Mouse (Mus musculus): ENCODE data around the gene Hira. TPM values are rescaled to one million over a fixed set of nuclear protein-coding genes. Genes with fewer than 3 reads are reported as not detected.
"Not testable (repeated sequence)": the region's sequence is repeated elsewhere in the genome, so short reads cannot be mapped to it uniquely, and the experiment has no call there.

Gene Hira
- total RNA-seq (2021): 10 to 100 TPM; 20.0 to 24.9 TPM

DNA sequence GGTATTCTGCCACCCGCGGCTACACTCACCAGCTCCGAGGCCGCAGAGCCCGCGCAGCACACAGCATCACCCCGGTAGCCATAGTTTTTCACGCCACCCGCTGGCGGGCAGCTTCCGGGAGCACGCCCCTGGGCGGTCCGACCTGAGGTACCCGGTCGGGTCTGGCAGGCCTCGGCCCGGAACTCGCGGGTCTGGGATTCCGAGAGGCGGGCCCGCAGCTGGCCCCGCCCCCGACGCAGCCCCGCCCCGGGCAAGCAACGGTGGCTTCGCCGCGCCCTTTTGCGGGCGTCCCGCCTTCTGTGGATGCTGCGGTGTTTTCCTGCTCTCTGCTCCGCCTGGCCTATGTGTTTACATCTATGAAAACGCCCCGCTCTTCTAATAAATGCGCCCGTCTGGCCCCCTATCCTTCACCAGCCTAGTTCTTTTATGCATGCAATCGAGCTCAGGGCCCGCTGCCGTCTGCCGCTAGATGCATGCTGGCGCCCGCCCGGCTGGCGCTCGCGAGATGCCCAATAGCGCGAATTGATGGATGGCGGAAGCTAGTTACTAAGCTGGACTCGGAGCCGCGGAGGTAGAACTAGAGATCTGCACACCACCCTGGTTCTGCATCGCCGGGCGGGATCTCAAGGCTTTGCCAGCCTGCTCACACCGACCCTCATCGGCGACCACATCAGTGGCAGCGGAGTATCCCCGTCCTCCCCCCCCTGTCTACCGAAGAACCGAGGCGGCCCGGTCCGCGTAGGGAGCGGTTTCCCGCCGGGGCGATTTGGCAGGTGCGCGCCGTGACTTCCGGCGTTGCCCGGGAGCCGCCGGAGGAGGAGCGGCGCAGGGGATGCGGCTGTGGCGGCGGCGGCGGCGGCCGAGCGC is at the start of gene Hira, which contains the start of gene Mrpl40:
Gene Hira, plus strand, starts transcription at position 596 of the 867 bp plus-strand sequence.
Gene Mrpl40, minus strand, starts transcription at position 421 of the 867 bp plus-strand sequence.
- intact Hi-C loops (cut with DNase I): loop anchor here (10.0 kb wide), 1 partner anchor 532 kb away; the partner anchor contains the start of genes Arvcf and Tango2
- DNase-seq: peak; percentile 92 to 95

DNA sequence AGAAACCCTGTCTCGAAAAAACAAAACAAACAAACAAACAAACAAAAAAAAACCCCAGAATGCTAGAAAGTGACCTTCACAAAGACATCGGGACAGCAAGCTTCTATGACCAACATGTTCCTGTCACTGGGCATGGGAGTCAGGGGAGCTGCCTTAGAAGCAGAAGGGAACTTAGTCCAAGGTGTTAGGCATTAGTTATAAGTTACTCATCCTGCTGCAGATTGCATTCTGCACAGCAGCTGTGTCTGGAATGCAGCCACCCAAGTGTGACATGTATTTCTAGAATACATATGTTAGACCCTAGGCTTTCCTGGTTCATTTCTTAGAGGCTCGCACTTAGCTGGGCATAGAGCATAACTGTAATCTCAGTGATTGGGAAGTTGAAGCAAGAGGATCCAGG is 48.2 kb upstream of the Hira start:
- intact Hi-C loops (cut with DNase I): no loop called here
- DNase-seq: no peak

DNA sequence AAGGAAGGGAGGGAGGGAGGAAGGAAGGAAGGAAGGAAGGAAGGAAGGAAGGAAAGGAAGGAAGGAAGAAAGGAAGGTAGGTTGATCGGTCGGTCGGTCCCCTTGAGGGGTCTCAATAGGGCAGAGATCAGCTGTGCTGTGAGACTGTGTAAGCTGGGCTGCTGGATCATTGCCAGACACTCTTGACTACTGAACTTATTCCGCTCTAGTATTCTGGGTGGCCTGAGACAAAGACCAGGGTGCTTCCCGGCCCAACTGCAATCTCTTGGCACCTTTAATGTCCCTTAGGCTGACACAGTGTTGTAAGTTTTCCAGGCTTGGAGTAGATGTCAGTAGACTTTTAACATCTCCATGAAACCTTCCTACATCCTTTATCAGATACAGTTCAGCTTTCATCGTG is 47.7 kb upstream of the Hira start:
- intact Hi-C loops (cut with DNase I): no loop called here

DNA sequence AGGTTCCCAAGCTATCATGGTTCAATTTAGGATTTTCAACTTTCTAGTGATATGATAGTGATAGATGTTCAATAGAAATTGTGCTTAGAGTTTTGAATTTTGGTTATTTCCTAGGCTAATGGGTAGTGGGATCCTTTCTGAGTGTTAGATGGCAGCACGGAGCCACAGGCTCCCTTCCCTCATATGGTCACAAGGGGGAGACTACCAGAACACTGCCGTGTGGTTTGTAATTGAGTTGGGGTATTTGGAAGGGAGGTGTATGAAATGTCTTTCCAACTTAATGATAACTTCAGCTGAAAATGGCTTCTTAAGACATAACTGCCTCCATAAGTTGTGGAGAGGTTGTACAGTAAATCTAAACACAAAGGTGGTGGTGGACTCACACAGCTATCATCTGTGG is 43.4 kb upstream of the Hira start:
- intact Hi-C loops (cut with DNase I): no loop called here
- DNase-seq: no peak

More for the DNA sequence above, 47.7 kb upstream of the Hira start:
- DNase-seq: no peak

DNA sequence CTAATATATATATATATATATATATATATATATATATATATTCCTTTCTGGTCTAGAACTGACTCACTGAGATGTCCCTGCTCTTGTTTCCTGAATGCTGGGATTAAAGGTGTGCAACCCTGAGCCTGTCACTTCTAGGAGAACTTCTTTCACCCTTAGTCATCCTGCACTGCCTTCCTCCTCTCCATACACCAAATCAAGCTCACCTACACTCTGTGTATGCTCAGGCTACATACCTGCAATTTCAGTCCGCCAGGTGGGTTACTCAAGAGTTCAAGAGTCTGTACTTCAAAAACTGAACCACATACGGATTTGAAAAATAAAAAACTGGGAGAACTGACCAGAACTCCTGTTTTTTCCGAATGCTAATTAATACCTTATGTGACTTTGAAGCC is 40.8 kb upstream of the Hira start:
- DNase-seq: no peak
- intact Hi-C loops (cut with DNase I): loop anchor here (2.0 kb wide), 1 partner anchor 43 kb away; no protein-coding TSS in a partner anchor

DNA sequence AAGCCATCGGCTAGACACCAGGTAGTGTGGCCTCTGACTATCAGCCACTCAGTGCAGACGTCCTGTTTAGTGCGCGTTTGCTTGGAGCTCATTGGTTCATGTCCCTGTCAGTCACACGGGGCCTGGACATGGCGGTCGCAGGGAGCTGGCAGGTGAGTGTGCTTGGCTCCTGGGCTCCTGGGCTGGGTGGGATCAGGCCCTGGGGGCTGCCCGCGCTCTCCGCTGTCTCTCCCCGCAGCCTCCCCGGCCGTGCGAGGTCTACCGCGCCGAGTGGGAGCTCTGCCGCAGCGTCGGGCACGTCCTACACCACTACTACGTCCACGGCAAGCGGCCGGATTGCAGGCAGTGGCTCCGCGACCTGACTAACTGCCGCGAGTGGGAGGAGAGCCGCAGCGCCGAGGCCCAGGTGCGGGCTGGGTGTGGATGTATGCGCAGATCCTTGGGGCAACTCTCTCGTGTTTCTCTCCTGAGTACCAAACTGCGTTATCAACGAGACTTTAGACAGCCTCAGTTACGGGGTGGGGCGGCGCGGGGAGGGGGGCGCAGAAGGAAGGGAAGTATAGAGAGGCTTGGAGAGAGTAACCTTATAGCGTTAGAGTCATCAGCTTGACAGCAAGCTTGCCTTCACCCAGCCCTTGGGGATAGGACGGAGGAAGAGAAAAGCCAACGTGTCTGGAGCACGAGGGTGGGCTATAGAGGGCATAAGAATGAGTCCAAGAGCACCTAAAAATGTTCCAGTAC is 40.2 kb upstream of the Hira start, which contains the start of the genes 2510002D24Rik and Gm28539:
Gene 2510002D24Rik, plus strand, starts transcription at position 111 of the 741 bp plus-strand sequence.
Gene Gm28539, plus strand, starts transcription at position 117 of the 741 bp plus-strand sequence.
- intact Hi-C loops (cut with DNase I): loop anchor here (2.0 kb wide), 1 partner anchor 42 kb away; no protein-coding TSS in a partner anchor
- peak; percentile 92 to 95 for DNase-seq

DNA sequence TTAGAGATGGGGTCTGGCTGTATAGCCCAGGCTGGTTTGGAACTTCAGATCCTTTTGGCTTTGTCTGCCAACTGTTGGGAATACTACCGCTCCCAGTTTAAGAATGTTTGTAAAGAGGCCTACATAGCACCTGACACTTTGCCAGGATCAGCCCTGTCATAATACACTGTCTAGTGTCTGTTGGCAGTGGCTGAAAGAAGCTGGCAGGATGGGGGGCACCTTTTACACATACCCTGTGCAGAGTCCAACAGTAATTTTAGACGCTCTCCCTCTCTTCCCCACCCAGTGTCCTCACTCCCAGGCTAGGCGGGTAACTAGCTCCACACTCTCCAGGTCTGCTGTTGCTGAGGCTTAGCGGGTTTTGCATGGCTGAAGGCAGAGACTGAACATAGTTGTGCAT is 38.5 kb upstream of the Hira start:
- intact Hi-C loops (cut with DNase I): no loop called here
- DNase-seq: peak in 1 of 2 experiments; percentile 8

DNA sequence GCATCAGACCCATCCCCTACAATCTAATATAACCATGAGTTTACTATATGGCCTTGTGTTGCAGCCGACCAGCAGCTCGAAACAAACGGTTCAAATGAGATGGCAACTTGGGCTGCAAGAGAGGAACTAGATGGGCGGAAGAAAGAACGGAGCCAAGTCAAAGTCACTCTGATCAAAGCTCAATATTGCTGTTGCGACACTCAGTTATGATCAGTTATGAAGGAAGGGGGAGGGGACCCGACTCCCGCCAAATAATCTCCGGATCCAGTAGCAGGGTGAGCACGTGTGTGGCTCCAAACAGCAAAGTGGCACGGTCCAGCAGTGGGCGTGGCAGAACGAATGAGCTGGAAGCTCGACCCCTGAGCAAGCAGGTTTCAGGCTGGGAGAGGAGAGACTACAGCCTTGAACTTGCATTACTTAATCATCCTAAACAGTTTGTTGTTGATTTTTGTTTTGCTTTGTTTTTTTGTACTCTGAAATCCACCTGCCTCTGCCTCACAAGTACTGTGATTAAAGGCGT is 30.5 kb upstream of the Hira start:
- intact Hi-C loops (cut with DNase I): no loop called here
- no peak for DNase-seq

DNA sequence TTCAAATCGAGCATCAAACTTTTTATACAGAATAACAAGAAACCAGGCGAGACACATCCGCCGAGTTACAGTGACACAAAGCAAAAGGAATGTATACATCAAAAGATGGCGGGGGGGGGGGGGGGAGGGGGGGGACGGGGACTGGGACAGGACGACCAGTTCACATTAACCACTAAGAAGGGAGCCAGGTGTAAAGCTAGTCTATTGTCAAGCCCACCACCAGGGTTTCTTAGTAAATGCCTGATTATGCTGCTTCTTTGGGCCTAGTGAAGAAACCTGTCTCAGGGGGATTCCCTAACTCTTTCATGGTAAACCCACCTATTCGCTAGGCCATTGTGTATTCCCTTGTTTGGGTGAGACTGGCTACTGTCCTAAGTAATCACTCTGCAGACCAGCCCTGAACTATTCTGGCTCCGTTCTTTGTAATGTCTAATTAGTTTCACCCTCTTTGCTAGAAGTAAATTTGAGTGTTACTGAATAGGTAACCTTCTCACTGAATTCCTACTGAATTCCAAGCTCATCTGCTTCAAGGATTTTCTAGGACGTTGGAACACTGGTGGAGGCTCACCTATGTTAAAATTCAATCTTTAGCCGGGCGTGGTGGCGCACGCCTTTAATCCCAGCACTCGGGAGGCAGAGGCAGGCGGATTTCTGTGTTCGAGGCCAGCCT is 27.2 kb upstream of the Hira start:
- DNase-seq: not testable (repeated sequence)

DNA sequence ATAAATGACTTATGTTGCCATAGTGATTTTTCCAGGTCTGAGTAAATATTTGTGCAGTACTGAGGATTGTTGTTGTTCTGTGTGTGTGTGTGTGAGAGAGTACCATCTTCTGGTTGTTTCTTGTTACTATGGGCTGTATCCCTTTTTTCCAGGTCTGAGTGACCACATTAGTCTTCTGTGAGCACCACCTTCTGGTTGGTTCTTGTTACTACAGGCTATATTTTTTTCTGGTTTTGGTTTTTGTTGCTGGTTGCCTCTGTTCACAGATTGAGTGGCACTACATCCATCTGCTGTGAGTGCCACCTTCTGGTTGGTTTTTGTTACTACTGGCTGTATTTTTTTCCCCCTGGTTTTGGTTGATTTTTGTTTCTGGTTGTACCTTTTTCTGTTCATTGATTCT is 18.3 kb upstream of the Hira start:
- peak in 1 of 2 experiments; percentile 7 for DNase-seq
- intact Hi-C loops (cut with DNase I): loop anchor here (2.0 to 5.0 kb wide), 2 partner anchors 162 to 231 kb away; partner anchors contain the start of genes Gm49601 and Sept5

More for the DNA sequence above, 27.2 kb upstream of the Hira start:
- intact Hi-C loops (cut with DNase I): not testable (repeated sequence)

DNA sequence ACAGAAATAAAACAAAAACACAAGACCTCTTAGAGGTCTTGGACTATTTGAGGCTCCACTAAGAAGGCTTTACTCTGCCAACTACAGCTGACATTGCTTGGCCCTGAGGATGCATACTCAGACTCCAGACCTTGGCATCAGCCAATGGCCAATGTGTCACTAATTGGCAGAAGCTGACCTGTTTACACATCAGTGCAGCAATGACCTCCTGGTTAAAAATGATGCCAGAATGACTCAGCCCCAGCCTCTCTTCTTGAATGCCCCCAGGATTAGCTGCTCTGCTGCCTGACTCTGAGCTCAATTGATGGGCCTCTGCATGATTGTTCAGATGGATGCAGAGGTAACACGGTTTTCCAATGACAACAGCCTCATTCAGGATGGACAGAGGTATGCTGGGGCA is 16.7 kb upstream of the Hira start:
- peak; percentile 32 to 46 for DNase-seq
- intact Hi-C loops (cut with DNase I): no loop called here

DNA sequence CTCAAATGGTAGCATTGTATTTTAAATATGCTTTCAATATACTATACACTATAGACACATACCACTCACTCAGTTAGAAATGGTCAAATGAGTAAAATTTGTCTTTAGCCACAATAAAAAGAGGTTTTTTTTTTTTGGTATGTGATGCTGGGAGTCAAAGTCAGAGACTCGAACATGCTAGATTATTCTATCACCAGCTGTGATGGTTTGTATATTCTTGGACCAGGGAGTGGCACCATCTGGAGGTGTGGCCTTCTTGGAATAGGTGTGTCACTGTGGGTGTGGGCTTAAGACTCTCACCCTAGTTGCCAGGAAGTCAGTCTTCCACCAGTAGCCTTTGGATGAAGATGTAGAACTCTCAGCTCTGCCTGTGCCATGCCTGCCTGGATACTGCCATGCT is 6.3 kb upstream of the Hira start:
- not testable (repeated sequence) for DNase-seq
- intact Hi-C loops (cut with DNase I): loop anchor here (10.0 kb wide), 1 partner anchor 526 kb away; the partner anchor contains the start of genes Arvcf and Tango2

DNA sequence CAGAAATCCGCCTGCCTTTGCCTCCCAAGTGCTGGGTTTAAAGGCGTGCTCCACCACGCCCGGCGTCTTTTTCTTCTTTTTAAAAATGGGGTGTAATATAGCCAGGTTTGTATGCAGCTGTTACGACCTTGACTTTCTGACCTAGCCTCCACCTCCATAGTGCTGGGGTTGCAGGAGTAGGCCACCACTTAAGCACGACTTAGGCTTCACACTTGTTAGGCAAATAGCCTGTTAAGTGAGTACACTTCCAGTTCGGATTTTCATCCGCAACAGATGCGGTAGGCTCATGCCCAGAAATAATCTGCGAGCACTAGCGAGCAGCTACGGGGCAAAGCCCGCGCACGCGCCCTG is 771 bp upstream of the Hira start:
- intact Hi-C loops (cut with DNase I): loop anchor here (10.0 kb wide), 1 partner anchor 531 kb away; the partner anchor contains the start of genes Arvcf and Tango2
- peak in 1 of 2 experiments; percentile 5 for DNase-seq

DNA sequence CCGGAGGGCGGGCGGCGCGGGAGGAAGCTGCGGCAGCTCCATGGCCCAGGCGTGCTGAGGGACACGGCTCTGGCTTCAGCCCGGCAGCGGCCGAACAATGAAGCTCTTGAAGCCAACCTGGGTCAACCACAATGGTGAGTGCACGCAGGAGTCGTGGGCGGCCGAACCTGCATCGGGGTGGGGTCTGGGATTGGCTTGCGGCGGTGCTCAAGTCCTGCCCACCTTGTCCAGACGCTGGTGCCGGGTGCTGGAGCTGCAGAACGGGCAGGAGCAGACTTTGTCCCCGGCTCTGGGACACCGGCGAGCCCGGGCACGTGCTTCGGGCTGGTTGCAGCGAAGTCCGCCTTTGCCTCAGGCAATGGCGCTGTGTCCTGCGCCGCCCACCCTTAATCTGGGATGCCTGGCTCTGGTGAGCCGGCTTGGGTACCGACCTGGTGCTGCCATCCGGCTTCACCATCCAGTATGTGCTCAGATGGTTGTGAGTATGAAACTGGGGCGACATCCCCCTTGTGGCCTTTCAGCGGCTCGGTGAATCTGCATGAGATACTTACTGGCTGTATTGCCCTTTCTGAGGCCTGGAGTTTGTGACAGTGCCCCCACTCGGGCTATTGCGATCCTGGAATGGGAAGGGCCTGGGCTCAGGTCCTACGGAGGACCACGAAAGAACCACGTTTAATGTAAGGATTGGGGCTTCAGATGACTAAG is 701 bp downstream of the Hira start:
- DNase-seq: peak in 1 of 2 experiments; percentile 21
- intact Hi-C loops (cut with DNase I): loop anchor here (2.0 to 10.0 kb wide), 2 partner anchors 41 to 533 kb away; partner anchors contain the start of genes 2510002D24Rik, Arvcf, Gm28539 and Tango2

DNA sequence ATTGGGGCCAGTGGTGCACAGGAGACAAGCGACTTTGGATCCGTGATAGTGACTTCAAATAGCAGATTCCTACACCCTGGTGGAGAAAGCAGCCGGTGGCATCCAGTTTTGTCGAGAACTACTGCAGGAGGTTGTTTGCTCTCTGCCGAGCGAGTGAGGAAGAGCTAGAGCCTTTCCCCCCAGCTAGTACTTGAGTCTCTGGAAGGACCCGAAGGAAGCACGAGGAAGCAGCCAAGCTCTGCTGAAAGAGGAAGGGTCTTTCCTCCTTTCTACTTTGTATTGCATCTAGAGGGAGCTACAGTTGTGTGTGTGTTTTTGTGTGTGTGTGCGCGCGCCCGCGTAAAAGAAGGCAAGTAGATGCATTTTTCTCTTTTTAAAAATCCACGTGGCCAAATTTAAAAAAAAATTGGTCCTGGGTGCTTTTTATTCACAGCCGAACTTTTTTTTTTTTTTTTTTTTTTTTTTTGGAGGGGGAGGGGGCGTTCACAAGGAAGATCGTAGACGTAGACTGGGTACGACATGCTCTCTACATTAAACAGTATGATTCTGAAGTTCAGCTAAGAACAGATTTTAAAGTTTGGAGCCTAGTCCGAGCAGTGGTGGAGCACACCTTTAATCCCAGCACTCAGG is 1.4 kb downstream of the Hira start:
- no peak for DNase-seq
- intact Hi-C loops (cut with DNase I): loop anchor here (2.0 to 10.0 kb wide), 2 partner anchors 41 to 533 kb away; partner anchors contain the start of genes 2510002D24Rik, Arvcf, Gm28539 and Tango2

DNA sequence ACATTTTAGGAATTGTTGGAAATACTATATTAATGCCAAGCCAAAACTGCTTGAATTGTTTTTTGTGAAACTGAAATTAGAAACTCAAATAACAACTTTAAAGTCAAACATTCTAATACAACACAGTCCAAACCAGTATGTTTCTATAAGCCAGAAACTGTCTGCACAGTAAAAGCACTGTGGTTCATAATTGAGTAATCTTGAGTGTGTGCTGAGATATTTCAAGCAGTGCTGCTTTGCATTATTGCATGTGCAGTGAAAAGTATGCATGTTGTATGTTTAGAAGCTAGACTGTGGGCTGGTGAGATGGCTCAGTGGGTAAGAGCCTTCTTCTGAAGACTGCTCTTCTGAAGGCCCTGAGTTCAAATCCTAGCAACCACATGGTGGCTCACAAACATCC is 7.2 kb downstream of the Hira start:
- intact Hi-C loops (cut with DNase I): no loop called here
- DNase-seq: no peak

DNA sequence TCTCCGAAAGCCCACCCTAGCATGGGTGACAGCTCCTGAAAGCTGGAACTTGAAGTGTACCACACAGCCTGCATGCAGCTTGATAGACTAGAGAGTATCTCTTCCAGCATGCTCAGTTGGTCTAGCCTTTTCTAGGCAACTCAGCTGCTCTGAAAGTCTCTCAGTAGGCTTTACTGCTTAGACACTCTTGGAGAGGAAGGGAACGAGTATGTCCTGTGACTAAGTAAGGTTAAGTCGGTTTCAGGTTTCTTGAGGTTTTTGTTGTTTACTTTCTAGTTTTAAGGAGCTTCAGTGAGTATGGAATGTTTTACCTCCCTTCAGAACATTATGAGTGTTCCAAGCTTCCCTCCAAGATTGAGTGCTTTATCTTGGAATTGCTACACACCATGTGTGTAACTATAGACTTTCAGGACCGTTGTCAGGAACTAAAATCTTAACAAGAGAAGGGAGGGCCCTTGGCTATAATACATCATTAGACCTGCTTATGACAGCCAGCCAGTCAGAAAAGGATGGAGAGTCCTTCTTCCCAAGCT is 17.1 kb downstream of the Hira start:
- DNase-seq: no peak

DNA sequence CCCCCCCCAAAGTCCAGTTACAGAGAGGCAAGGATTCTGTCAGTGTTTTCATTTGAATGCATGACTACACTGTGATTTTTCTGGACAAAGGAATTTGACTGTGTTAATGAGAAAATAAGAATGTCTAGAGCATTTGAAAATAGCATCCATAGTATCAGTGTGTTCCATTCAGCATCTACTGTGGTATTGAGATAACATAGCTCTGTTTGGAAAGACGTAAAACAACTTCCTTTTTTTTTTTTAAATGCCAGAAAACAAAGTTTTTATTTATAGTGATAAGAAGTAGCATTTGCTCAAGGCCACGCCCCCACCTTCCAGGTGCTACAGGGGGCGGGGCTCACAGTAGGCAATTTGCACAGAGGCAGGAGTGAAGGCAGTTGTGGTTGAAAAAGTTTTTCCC is 18.4 kb downstream of the Hira start:
- DNase-seq: no peak
- intact Hi-C loops (cut with DNase I): no loop called here

More for the DNA sequence above, 17.1 kb downstream of the Hira start:
- intact Hi-C loops (cut with DNase I): no loop called here
